Mouse (Mus musculus) liver, embryonic 13.5 days (tissue): Measurements from ENCODE around the gene Gm10024. TPM values are rescaled to one million over a fixed set of nuclear protein-coding genes. Genes with fewer than 3 reads are reported as not detected.
"Not testable (repeated sequence)": the region's sequence is repeated elsewhere in the genome, so short reads cannot be mapped to it uniquely, and the experiment has no call there.

Experiments used
- ATAC-seq: fragments of 200-750 bp; cut with Nextera tagmentation; 2 replicates; pipeline ENCODE4 v1.8.0; 2017; ENCODE audit warnings: low read depth, mild to moderate bottlenecking, moderate number of reproducible peaks, moderate library complexity
- DNase-seq: peaks from one replicate; pipeline ENCODE4 v3.0.0; 2022
- H3K27ac ChIP-seq: fragments of 300-500 bp; sonication (generic); 2 replicates; pipeline ENCODE4 v1.5.1; 2015; ENCODE audit warnings: moderate library complexity, mild to moderate bottlenecking, inconsistent platforms
- H3K27me3 ChIP-seq: fragments of 300-500 bp; sonication (generic); 2 replicates; pipeline ENCODE4 v1.6.1; 2015; ENCODE audit warnings: mild to moderate bottlenecking, inconsistent platforms
- H3K36me3 ChIP-seq: fragments of 300-500 bp; sonication (generic); 2 replicates; pipeline ENCODE4 v1.6.1; 2015; ENCODE audit warnings: mild to moderate bottlenecking, inconsistent platforms
- H3K4me1 ChIP-seq: fragments of 300-500 bp; sonication (generic); replicated peaks from 2 replicates; pipeline ENCODE4 v1.6.1; 2015; ENCODE audit warnings: inconsistent platforms
- H3K4me2 ChIP-seq: fragments of 300-500 bp; sonication (generic); 2 replicates; pipeline ENCODE4 v1.6.1; 2015; ENCODE audit warnings: inconsistent platforms, mild to moderate bottlenecking, moderate library complexity
- H3K4me3 ChIP-seq: fragments of 300-500 bp; sonication (generic); replicated peaks from 2 replicates; pipeline ENCODE4 v1.5.1; 2015; ENCODE audit warnings: mild to moderate bottlenecking, inconsistent platforms
- H3K9ac ChIP-seq: fragments of 300-500 bp; sonication (generic); 2 replicates; pipeline ENCODE4 v1.6.1; 2015; ENCODE audit warnings: mild to moderate bottlenecking, inconsistent platforms
- H3K9me3 ChIP-seq: fragments of 300-500 bp; sonication (generic); replicated peaks from 2 replicates; pipeline ENCODE4 v1.6.1; 2016; ENCODE audit warnings: inconsistent platforms
- WGBS: fragments of 180-500 bp; shearing (Covaris S2); methylation state at CpG from one replicate; pipeline ENCODE4 v1.1.7; 2015; ENCODE audit not compliant: insufficient replicate concordance; 5-methylcytosine and 5-hydroxymethylcytosine counted together
- polyA plus RNA-seq: library from polyadenylated mRNA; unstranded; fragments of >200 nt; fragmentation: Nextera tagmentation; extraction: Ambion mirVana; gene quantifications from 2 replicates; pipeline ENCODE4 v1.2.1, GENCODE M21; 2015

The Gm10024 gene
- polyA plus RNA-seq, 1 experiment from 2014 or later: not detected

GRCm38 (mm10) chr10:77687021-77687420, 24.2 kb upstream of the Gm10024 start:
- Histone ChIP-seq H3K36me3 (no peaks in the 10 kb centered on the region), H3K4me2 (no peak overlapping the region), H3K4me1 (no peaks in the 10 kb centered on the region), H3K9ac (no peak overlapping the region), H3K27ac (no peak overlapping the region), H3K27me3 (peaks cover 86% of the 10 kb centered on the region), H3K4me3 (no peak overlapping the region), H3K9me3 (no peaks in the 10 kb centered on the region)
- no peak for ATAC-seq
- no peak for DNase-seq
- WGBS: 15% methylated on average over 10 of the region's 10 CpGs

GRCm38 (mm10) chr10:77690356-77690807, 20.9 kb upstream of the Gm10024 start, which contains the start of gene Gm19402:
TSS of gene Gm19402 (minus strand) at chr10:77690757.
- WGBS: 56% methylated on average over 3 of the region's 3 CpGs

DNA sequence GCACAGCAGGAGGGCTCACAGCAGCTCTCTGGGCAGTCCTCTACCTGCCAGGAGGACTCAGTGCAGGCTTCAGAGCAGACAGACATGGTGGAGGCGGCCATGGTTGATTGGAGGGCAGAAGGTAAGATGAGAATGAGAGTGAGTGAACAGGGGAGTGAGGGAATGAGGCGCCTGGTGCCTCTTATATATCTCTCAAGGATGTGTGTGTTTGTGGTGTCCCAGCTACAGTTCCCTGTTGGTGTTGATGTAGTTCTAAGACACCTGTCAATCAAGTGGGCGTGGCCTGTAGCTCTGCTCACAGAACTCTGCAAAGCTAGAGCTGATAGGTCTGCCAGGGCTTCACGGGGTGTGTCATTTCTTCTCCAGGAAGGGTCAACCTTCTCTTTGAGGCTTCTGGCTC, 14.1 kb upstream of the Gm10024 start, which contains the start of gene Gm9508:
Gene Gm9508 (minus strand): TSS at position 101 of the 400 bp plus-strand sequence.
- Histone ChIP-seq H3K4me3 (no peak within 1 kb of the TSS), H3K4me1 (no peaks in the 10 kb centered on the region), H3K36me3 (no peaks in the 10 kb centered on the region), H3K27ac (no peak within 1 kb of the TSS), H3K9me3 (no peaks in the 10 kb centered on the region), H3K27me3 (no peaks in the 10 kb centered on the region), H3K4me2 (no peak within 1 kb of the TSS), H3K9ac (no peak within 1 kb of the TSS)
- ATAC-seq (no peak), DNase-seq (no peak)
- 30% methylated on average over 4 of the region's 4 CpGs for WGBS

More at GRCm38 (mm10) chr10:77690356-77690807, 20.9 kb upstream of the Gm10024 start, which contains the start of gene Gm19402:
- ATAC-seq, H3K9ac ChIP-seq, DNase-seq, H3K4me3 ChIP-seq, H3K27ac ChIP-seq, H3K36me3 ChIP-seq, H3K4me1 ChIP-seq, H3K9me3 ChIP-seq, H3K4me2 ChIP-seq: not testable (repeated sequence)
- H3K27me3 ChIP-seq: peaks cover 53% of the 10 kb centered on the region

- Histone ChIP-seq H3K9ac (no peak within 1 kb of the TSS), H3K36me3 (no peaks in the 10 kb centered on the region), H3K4me2 (no peak within 1 kb of the TSS), H3K4me1 (no peaks in the 10 kb centered on the region), H3K4me3 (no peak within 1 kb of the TSS), H3K27ac (no peak within 1 kb of the TSS), H3K27me3 (no peaks in the 10 kb centered on the region), H3K9me3 (no peaks in the 10 kb centered on the region; the same call in 1 of the 2 replicates)
- 54% methylated on average over 1 of the region's 1 CpGs for WGBS
- no peak for ATAC-seq
- DNase-seq: no peak
Observed at GRCm38 (mm10) chr10:77706326-77706725, 4.9 kb upstream of the Gm10024 start, which contains the start of gene Gm10272. TSS of gene Gm10272 (plus strand) at chr10:77706626.

- Histone ChIP-seq H3K9ac (no peak overlapping the region), H3K36me3 (no peaks in the 10 kb centered on the region), H3K9me3 (no peaks in the 10 kb centered on the region; the same call in 1 of the 2 replicates), H3K27ac (no peak overlapping the region), H3K4me2 (no peak overlapping the region), H3K4me1 (no peaks in the 10 kb centered on the region), H3K4me3 (no peak overlapping the region), H3K27me3 (no peaks in the 10 kb centered on the region)
- WGBS: 65% methylated on average over 3 of the region's 3 CpGs
- DNase-seq (no peak), ATAC-seq (no peak)
Observed at GRCm38 (mm10) chr10:77709831-77710230, 1.4 kb upstream of the Gm10024 start.

DNA sequence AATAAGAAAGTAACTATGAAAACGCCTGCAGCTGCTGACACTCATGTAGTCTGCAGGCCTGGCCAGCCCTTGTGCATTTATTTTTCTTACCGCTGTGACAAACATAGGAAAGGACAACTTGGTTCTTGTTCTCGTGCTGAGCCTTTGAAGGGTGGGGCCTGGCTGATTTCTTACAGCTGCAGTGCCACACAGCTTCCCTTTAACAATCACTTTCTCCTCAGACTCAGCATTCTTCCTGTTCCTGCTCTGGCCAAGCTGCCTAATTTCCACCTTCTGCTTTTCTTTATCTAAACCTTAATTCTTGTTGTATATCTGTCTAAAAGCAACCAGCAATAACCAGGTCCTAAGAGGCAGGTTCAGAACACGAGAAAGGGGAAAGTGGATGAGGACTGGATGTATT, 2.5 kb downstream of the Gm10024 start:
- 38% methylated on average over 4 of the region's 4 CpGs for WGBS
- no peaks in the 10 kb centered on the region for H3K4me1 ChIP-seq
- H3K9me3 ChIP-seq: no peaks in the 10 kb centered on the region; the same call in 1 of the 2 replicates
- no peak overlapping the region for H3K27ac ChIP-seq
- DNase-seq: no peak
- ATAC-seq: no peak
- H3K9ac ChIP-seq: no peak overlapping the region
- no peak overlapping the region for H3K4me3 ChIP-seq
- no peak overlapping the region for H3K4me2 ChIP-seq
- no peaks in the 10 kb centered on the region for H3K36me3 ChIP-seq
- no peaks in the 10 kb centered on the region for H3K27me3 ChIP-seq

DNA sequence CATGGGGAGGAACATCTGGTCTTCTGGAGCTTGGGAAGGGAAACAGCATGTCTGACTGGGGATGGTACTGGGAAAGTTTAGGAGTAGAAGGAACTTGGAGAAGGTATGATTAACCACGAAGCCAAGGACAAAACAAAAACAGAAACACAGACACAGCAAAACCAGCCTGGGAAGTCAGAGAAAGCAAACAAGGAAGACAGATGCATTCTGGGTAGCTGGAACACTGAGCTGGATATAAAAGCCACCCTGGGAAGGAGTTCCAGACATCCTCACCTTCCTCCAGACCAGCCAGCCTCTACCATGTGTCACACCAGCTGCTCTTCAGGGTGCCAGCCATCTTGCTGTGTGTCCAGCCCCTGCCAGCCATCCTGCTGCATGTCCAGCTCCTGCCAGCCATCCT, 4.2 kb downstream of the Gm10024 start, which contains the start of gene Gm10142:
Gene Gm10142 (plus strand): TSS at position 301 of the 400 bp plus-strand sequence.
- no peak for ATAC-seq
- H3K4me1 ChIP-seq: no peaks in the 10 kb centered on the region
- no peak for DNase-seq
- no peak within 1 kb of the TSS for H3K9ac ChIP-seq
- H3K4me3 ChIP-seq: no peak within 1 kb of the TSS
- no peaks in the 10 kb centered on the region for H3K27me3 ChIP-seq
- no peak within 1 kb of the TSS for H3K4me2 ChIP-seq
- H3K9me3 ChIP-seq: no peaks in the 10 kb centered on the region; the same call in 1 of the 2 replicates
- 58% methylated on average over 1 of the region's 1 CpGs for WGBS
- H3K27ac ChIP-seq: no peak within 1 kb of the TSS
- no peaks in the 10 kb centered on the region for H3K36me3 ChIP-seq

DNA sequence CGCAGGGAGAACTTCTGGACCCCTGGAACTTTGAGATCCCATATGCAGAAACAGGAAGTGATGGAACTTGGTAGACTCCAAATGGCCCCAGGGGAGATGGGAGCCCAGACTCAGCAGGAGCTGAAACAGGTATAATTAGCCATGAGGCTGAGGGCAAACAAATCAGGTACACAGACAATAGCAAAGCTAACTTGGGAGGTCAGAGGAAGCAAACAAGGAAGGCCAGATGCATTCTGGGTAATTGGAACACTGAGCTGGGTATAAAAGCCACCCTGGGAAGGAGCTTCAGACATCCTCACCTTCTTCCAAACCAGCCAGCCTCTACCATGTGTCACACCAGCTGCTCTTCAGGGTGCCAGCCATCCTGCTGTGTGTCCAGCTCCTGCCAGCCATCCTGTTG, 9.0 kb downstream of the Gm10024 start, which contains the start of gene Krtap12-1:
Gene Krtap12-1 (plus strand): TSS at position 301 of the 400 bp plus-strand sequence.
- H3K9me3 ChIP-seq, H3K4me1 ChIP-seq, H3K36me3 ChIP-seq, DNase-seq, ATAC-seq, H3K4me3 ChIP-seq, H3K4me2 ChIP-seq, H3K27me3 ChIP-seq, H3K27ac ChIP-seq, H3K9ac ChIP-seq: not testable (repeated sequence)
- WGBS: 59% methylated on average over 1 of the region's 1 CpGs

DNA sequence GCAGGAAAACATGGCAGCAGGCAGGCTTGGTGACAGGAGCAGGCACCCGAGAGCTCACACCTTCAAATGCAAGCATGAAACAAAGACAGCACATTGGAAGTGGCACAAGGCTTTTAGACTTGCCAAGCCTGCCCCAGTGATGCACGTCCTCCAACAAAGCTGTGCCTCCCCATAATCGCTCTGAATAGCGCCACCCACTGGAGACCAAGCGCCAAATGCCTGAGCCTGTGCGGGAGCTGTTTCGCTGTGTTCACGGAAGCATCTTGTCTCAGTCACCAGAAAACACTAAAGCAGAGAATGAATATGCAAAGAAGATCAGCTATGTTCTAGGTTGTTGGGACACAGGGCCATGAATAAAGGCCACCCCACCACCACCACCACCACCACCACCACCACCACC, 13.6 kb downstream of the Gm10024 start:
- Histone ChIP-seq H3K4me1 (no peaks in the 10 kb centered on the region), H3K4me3 (no peak overlapping the region), H3K36me3 (no peaks in the 10 kb centered on the region), H3K4me2 (no peak overlapping the region), H3K9me3 (no peaks in the 10 kb centered on the region), H3K27ac (no peak overlapping the region), H3K27me3 (no peaks in the 10 kb centered on the region), H3K9ac (no peak overlapping the region)
- no peak for ATAC-seq
- 63% methylated on average over 8 of the region's 8 CpGs for WGBS
- DNase-seq: no peak

DNA sequence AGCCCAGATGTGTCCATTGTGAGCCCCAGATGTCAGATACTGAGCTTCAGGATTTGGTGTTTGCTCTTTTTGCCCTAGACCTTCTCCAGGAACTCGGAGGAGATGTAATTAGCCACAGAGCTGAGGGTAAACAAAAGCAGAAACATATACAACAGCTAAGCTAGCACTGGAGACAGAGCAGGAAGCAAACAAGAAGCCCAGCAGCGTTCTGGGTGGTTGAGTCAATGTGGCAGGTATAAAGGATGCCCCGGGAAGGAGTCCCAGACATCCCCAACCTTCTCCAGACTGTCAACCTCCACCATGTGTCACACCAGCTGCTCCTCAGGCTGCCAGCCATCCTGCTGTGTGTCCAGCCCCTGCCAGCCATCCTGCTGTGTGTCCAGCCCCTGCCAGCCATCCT, 14.9 kb downstream of the Gm10024 start, which contains the start of gene Gm10100:
Gene Gm10100 (plus strand): TSS at position 301 of the 400 bp plus-strand sequence.
- DNase-seq (no peak), ATAC-seq (no peak)
- H3K4me2 ChIP-seq: no peak within 1 kb of the TSS
- no peak within 1 kb of the TSS for H3K27ac ChIP-seq
- H3K36me3 ChIP-seq: no peaks in the 10 kb centered on the region
- H3K9ac ChIP-seq: no peak within 1 kb of the TSS
- 26% methylated on average over 3 of the region's 3 CpGs for WGBS
- H3K9me3 ChIP-seq: no peaks in the 10 kb centered on the region
- H3K4me3 ChIP-seq: no peak within 1 kb of the TSS
- H3K27me3 ChIP-seq: no peaks in the 10 kb centered on the region
- H3K4me1 ChIP-seq: no peaks in the 10 kb centered on the region

GRCm38 (mm10) chr10:77728280-77728679, 17.0 kb downstream of the Gm10024 start:
- Histone ChIP-seq H3K9ac (no peak overlapping the region), H3K4me1 (no peaks in the 10 kb centered on the region), H3K36me3 (no peaks in the 10 kb centered on the region), H3K27ac (no peak overlapping the region), H3K4me3 (no peak overlapping the region), H3K4me2 (no peak overlapping the region), H3K27me3 (no peaks in the 10 kb centered on the region), H3K9me3 (no peaks in the 10 kb centered on the region)
- no peak for DNase-seq
- WGBS: 47% methylated on average over 4 of the region's 4 CpGs
- ATAC-seq: no peak

DNA sequence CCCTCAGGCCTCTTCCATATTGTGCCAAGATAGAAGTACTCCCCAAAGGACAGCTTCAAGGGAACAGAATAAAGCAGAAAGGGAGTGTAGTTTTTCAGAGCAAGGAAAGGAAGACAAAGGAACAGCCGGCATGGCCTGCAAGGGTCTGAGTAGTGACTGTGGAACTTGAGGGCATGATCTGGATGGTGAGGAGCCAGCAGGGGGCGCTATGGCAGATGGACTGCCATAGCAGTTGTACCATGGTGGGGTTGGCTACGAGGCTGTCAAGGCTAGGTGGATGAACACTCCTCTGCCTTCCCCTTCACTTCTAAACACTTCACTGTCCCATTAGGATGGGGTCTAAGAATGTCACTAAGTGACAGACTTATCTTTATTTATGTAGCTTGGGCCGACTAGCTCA, 18.0 kb downstream of the Gm10024 start:
- H3K36me3 ChIP-seq: no peaks in the 10 kb centered on the region
- ATAC-seq (no peak), DNase-seq (no peak)
- H3K27ac ChIP-seq: no peak overlapping the region
- 34% methylated on average over 4 of the region's 4 CpGs for WGBS
- no peak overlapping the region for H3K4me2 ChIP-seq
- no peaks in the 10 kb centered on the region for H3K27me3 ChIP-seq
- no peak overlapping the region for H3K4me3 ChIP-seq
- H3K9ac ChIP-seq: no peak overlapping the region
- no peaks in the 10 kb centered on the region for H3K4me1 ChIP-seq
- no peaks in the 10 kb centered on the region; the same call in 1 of the 2 replicates for H3K9me3 ChIP-seq
